Mouse (Mus musculus) thymus, adult 2 months (tissue): ENCODE measurements at regions not wholly inside any gene's neighbourhood (a gene's known extent, or its start where the extent isn't known, plus 50 kb on each side); places are given as distances from the start of the nearest gene placed in this dataset.

Experiments used
- DNase-seq: peaks from one replicate; pipeline ENCODE4 v3.0.0; 2021
- H3K27ac ChIP-seq: fragments of 200-500 bp; 2 replicates; pipeline ENCODE4 v1.5.1; 2012; ENCODE audit warnings: low read length, control low read depth; ENCODE audit not compliant: control insufficient read depth, insufficient read depth
- H3K27me3 ChIP-seq: fragments of 200-500 bp; 2 replicates; pipeline ENCODE4 v1.6.1; 2012; ENCODE audit warnings: mild to moderate bottlenecking, low read length, moderate library complexity, mixed read lengths; ENCODE audit not compliant: control insufficient read depth, insufficient read depth
- H3K36me3 ChIP-seq: fragments of 200-500 bp; 2 replicates; pipeline ENCODE4 v1.6.1; 2012; ENCODE audit warnings: mild to moderate bottlenecking, low read length, moderate library complexity; ENCODE audit not compliant: control insufficient read depth, insufficient read depth
- H3K4me1 ChIP-seq: fragments of 200-500 bp; replicated peaks from 2 replicates; pipeline ENCODE4 v1.6.1; 2012; ENCODE audit warnings: low read length; ENCODE audit not compliant: control insufficient read depth, insufficient read depth
- H3K4me3 ChIP-seq: fragments of 200-500 bp; 2 replicates; pipeline ENCODE4 v1.5.1; 2012; ENCODE audit warnings: mild to moderate bottlenecking, low read length, control low read depth, moderate library complexity; ENCODE audit not compliant: control insufficient read depth, insufficient read depth
- CTCF ChIP-seq: fragments of 200-500 bp; IDR thresholded peaks from 2 replicates; pipeline ENCODE4 v1.5.1; 2012; ENCODE audit warnings: mild to moderate bottlenecking, control low read depth, low read length, moderate library complexity, borderline replicate concordance; ENCODE audit not compliant: control insufficient read depth, poor library complexity, insufficient read depth; ENCODE audit errors: extremely low read depth
- POLR2A ChIP-seq: fragments of 200-500 bp; IDR thresholded peaks from 2 replicates; pipeline ENCODE4 v1.6.1; 2012; ENCODE audit warnings: mild to moderate bottlenecking, low read length, control low read depth, moderate library complexity; ENCODE audit not compliant: control insufficient read depth, poor library complexity, insufficient read depth; ENCODE audit errors: extremely low read depth
- WGBS: fragments of 180-500 bp; shearing (Covaris S2); methylation state at CpG from one replicate; pipeline ENCODE4 v1.1.7; 2018; 5-methylcytosine and 5-hydroxymethylcytosine counted together

DNA sequence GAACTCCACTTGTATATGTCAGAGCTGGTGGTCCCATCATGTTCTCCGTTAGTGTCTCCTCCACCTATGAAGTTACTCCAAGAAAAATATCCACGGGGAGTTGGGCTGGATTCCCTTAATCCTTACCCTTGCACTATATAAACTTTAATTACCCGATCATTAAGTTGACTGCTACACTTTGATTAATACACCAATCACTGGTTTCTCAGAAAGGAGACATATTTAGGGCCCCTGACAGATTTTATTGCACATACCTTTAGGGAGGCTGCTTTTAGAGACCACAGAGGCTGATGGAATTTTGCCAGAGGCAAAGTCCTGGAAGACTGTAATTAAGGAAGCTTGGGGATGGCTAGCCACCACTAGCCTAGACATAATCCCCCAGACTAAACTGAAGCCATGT is 457.3 kb downstream of the Fat4 start:
- Histone ChIP-seq H3K4me1 (no peaks in the 10 kb centered on the region), H3K4me3 (no peak overlapping the region), H3K27me3 (no peaks in the 10 kb centered on the region), H3K27ac (no peak overlapping the region), H3K36me3 (no peaks in the 10 kb centered on the region)
- TF ChIP-seq CTCF, result no peak
- no peak for TF ChIP-seq POLR2A
- WGBS, result 92% methylated on average over 3 of the region's 3 CpGs
- no peak for DNase-seq

DNA sequence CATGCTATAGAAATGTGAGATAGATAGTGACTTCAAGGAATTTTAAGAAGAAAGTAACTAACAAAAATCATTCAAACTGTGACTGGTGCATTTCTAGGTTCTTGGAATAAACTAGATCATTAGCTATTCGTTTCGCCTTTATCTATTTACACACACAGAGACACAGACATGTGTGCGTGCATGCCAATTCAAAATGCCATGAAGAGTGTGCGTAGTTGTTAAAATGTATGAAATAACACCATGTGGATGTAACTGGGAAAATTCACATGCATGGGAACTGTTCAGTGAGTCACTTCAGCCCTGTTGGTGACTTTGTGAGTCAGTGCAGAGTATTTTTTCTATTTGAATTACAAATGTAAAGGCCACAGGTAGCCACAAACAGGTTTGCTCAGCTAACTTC is 460.8 kb downstream of the Fat4 start:
- Histone ChIP-seq H3K4me3 (no peak overlapping the region), H3K27me3 (no peaks in the 10 kb centered on the region), H3K36me3 (no peaks in the 10 kb centered on the region), H3K4me1 (no peaks in the 10 kb centered on the region), H3K27ac (no peak overlapping the region)
- 95% methylated on average over 4 of the region's 4 CpGs for whole genome bisulfite sequencing
- no peak for TF ChIP-seq CTCF
- TF ChIP-seq POLR2A, result no peak
- no peak for DNase-seq

DNA sequence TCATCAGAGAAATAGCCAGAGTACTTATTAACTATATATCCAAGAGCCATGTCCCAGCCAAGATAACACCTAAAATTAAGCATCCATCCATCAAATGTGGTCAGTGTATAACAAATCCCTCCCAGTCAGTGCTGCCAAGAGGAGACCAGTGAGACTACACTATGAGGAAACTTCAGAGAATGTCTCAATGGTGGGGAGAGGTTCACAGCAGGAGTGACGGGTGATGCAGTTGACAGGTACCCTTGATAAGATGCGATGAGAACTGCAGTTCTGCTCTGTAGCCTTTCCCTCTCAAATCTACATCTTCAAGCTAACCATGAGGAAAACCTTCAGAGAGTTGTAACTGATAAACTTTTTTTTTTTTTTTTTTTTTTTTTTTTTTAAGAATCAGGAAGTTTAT is 470.3 kb downstream of the Fat4 start:
- H3K27me3 ChIP-seq, result no peaks in the 10 kb centered on the region
- H3K4me3 ChIP-seq, result no peak overlapping the region
- WGBS, result 83% methylated on average over 2 of the region's 2 CpGs
- DNase-seq, result no peak
- H3K27ac ChIP-seq, result no peak overlapping the region
- TF ChIP-seq POLR2A (no peak), CTCF (no peak)
- H3K4me1 ChIP-seq, result no peaks in the 10 kb centered on the region
- H3K36me3 ChIP-seq, result no peaks in the 10 kb centered on the region

DNA sequence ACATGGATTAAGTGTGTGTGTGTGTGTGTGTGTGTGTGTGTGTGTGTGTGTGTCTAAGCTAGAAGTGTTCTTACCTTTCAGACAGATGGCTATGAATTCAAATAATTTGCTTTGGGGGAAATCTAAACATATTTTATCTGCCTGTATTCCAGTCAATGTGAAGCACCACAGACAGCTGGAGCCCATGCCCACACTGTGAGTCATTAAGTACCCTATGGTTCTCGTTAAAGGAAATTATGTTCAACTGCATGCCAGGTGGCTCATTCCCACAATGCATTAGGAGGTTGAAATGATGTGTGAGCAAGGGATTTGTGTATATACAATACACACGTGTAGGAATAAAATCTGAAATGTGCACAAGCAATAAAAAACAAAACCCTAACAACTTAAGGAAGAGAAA is 473.5 kb downstream of the Fat4 start:
- no peak for DNase-seq
- H3K4me1 ChIP-seq, result no peaks in the 10 kb centered on the region
- no peaks in the 10 kb centered on the region for H3K27me3 ChIP-seq
- no peak for TF ChIP-seq POLR2A
- no peak for TF ChIP-seq CTCF
- H3K4me3 ChIP-seq, result no peak overlapping the region
- 89% methylated on average over 2 of the region's 2 CpGs for WGBS
- no peaks in the 10 kb centered on the region for H3K36me3 ChIP-seq
- H3K27ac ChIP-seq, result no peak overlapping the region

DNA sequence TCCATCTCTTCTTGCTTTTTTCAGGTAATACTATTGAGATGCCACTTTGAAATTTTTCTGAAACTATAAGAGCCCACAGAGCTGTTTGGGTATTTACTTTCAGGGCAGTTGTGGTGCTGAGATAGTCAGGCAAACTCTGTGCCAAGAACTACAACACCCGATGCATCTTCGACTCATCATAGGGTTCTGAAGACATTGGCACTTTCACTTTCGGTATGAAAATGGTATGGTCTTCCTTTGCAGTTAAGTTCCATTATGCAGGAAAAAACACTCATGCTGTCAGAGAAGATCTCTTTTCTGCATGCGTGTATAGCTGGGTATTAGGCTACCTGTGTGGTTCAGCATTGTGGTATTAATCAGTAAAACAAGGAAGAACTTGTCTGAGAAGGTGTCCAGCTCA is 484.2 kb downstream of the Fat4 start:
- TF ChIP-seq POLR2A, result no peak
- no peak for TF ChIP-seq CTCF
- H3K36me3 ChIP-seq, result no peaks in the 10 kb centered on the region
- DNase-seq, result no peak
- H3K4me3 ChIP-seq, result no peak overlapping the region
- H3K4me1 ChIP-seq, result no peaks in the 10 kb centered on the region
- no peaks in the 10 kb centered on the region for H3K27me3 ChIP-seq
- no peak overlapping the region for H3K27ac ChIP-seq
- 76% methylated on average over 4 of the region's 4 CpGs for WGBS

DNA sequence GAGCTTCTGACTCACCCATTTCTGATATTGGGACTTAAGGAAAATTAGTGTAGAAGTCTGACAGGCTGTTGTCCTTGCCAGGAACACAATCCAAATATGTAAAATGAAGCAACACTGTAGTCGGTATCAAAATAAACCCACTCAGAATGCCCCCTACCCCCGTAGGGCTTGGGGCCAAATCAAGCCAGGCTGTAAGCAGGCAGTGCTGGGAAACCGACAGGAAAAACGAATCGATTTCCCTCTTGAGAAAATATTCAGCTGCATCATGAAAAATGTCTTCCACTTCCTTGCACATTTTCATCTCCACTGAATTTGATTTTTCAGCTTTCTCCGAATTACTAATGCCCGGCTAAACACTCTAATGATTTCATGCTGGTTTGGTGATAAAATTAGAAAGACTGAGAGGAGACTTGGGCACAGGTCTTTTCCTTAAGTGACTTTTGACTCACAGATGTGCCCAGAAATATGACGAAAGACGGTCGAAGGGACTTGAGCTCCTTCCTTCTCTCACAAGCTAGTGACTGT is 485.7 kb downstream of the Fat4 start:
- TF ChIP-seq CTCF, result no peak
- TF ChIP-seq POLR2A, result no peak
- Histone ChIP-seq H3K4me1 (no peaks in the 10 kb centered on the region), H3K27ac (no peak overlapping the region), H3K4me3 (no peak overlapping the region), H3K27me3 (no peaks in the 10 kb centered on the region), H3K36me3 (no peaks in the 10 kb centered on the region)
- 95% methylated on average over 10 of the region's 10 CpGs for WGBS
- DNase-seq, result no peak

DNA sequence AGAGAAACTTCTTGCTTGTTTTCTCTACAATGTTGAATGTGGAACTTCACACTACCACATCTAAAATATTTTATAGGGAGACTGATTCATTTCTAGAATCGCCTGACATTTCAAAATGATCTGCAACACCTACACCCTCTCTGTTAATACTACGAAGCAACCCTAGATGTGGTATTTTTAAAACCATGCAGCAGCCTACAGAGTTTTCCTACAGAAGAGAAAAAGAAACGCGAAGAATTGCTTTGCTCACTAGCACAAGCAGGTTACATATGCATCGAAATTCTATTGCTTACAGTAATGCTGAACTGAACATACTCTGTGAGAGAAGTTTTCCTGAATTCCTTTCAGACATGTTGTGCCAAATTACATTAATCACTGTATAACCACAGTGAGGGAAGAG is 488.7 kb downstream of the Fat4 start:
- no peaks in the 10 kb centered on the region for H3K27me3 ChIP-seq
- no peak overlapping the region for H3K27ac ChIP-seq
- WGBS, result 93% methylated on average over 5 of the region's 5 CpGs
- H3K4me1 ChIP-seq, result no peaks in the 10 kb centered on the region
- no peak overlapping the region for H3K4me3 ChIP-seq
- TF ChIP-seq POLR2A, result no peak
- DNase-seq, result no peak
- H3K36me3 ChIP-seq, result no peaks in the 10 kb centered on the region
